Mouse (Mus musculus): ENCODE measurements around the gene Olfr157. TPM values are rescaled to one million over a fixed set of nuclear protein-coding genes. Genes with fewer than 3 reads are reported as not detected.

The Olfr157 gene
- total RNA-seq (2023): not detected in 4 replicates

DNA sequence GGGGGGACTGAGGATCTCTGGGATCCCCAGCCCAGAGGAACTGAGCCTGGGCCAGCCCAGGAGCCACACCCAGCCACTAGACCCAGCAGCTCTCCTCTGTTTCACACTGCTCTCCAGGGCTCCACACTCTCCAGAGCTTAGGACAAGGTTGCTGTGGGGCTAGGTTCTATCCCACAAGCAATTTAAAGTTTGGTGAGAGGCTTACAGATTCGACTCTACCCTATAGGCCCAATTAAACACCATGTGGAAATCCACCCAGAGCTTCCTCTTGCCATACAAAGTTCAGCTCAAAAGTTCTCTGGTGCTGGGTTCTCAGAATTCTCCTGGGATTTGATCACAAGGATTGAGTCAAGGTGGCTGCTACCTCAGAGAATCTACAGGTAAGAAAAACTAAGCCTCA is at the start of gene Olfr157:
TSS of gene Olfr157 (minus strand) at position 101 of the 400 bp plus-strand sequence.

DNA sequence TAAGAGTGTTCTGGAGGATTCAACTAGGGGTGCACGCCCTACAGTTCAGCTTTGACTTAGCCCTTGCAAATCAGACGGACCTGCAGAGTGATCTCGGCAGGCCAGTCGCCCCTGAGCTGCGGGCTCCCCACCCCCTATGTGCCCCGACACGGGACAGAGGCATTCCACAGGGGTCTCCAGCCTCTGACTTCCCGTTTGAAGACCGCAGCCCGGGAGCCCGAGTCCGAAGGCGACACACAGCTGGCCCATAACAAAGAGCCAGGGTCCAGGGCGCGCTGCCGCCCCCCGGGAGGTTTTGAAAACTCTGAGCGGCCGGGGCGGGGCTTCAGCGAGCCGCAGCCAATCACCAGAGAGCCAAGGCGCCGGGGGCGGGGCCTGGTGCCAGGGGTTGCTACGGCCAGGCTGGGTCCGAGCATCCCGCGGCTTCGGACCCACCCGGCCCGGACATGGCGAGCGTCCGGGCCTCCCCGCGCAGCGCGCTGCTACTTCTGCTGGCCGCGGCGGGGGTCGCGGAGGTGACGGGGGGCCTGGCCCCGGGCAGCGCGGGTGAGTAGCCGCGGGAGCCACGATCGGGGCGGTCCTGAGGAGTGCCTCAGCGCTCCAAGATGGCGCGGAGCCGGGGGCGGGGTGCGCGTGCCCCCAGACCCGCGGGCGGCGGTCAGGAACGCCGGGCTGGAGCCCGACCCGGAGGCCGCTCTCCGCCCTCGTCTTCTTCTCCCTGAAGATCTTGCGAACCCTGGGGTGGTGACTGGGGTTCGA is 35.3 kb upstream of the Olfr157 start, which contains the start of gene Reck:
TSS of gene Reck (plus strand) at position 371 of the 759 bp plus-strand sequence.

DNA sequence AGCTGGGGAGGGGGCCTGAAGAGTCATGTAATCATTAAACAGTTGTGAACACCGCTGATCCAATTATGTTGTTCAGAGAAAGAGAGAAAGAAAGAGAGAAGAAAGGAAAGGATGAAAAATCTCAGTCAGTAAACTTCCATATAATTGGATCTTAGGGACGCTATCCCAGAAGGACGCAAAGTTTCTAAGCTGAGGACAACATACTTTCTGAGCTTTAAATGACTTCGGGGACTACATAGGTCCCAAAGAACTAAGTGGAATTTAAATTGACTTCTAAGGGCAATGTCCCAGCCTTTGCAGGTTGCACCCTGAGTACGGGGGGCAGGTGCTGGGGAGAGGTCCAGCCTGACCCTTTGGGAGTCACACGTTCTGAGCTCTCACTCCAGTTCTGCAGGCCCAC is 11.3 kb upstream of the Olfr157 start, which contains the start of gene Olfr155:
TSS of gene Olfr155 (plus strand) at position 301 of the 400 bp plus-strand sequence.

DNA sequence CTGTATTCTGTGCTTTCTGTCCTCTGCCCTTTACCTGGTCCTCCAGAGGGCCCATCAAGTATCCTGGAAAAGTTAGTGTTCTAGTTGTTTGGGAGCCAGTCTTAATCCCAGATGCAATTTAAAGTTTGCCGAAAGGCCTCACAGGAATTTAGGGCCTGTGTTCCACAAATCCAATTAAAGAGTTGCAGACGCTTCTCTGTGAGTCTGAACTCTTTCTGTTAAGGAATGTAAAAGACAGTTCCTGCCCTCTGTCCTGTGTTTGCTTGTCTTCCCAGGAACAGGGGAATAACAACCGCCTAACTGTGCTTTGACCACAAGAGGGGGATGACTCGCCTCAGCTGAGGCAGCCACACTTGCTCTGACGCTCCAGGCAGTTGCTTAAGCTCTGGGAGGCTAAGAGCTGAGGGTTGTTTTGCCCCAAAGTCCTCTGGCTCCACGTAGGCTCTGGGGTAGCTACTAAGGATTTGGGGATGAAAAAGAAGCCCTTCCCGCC is 16.1 kb downstream of the Olfr157 start, which contains the start of gene Olfr156:
TSS of gene Olfr156 (minus strand) at position 51 of the 493 bp plus-strand sequence.

Other genes starting within 250 kb of the Olfr157 start
- 0.16 to 0.40 TPM (median 0.39 TPM) in 3 of 4 replicates, not detected in the other for gene Npr2, start 208.3 kb downstream of the Olfr157 start, total RNA-seq (2023)
- gene Spag8, start 186.6 kb downstream of the Olfr157 start, total RNA-seq (2023): 1.4 TPM in 1 of 4 replicates, not detected in the others
- gene Hint2, start 183.7 kb downstream of the Olfr157 start, total RNA-seq (2023): 16.0 to 24.2 TPM (median 20.8 TPM) in 4 replicates
- 2.4 to 6.0 TPM (median 4.9 TPM) in 4 replicates for gene Tmem8b, start 171.2 kb downstream of the Olfr157 start, total RNA-seq (2023)
- not detected in 4 replicates for gene Fam221b, start 171.1 kb downstream of the Olfr157 start, total RNA-seq (2023)
- gene Olfr70, start 139.4 kb downstream of the Olfr157 start, total RNA-seq (2023): not detected in 4 replicates
- not detected in 4 replicates for gene Olfr71, start 129.9 kb downstream of the Olfr157 start, total RNA-seq (2023)
- gene Hrct1, start 113.0 kb downstream of the Olfr157 start, total RNA-seq (2023): not detected in 4 replicates
- not detected in 4 replicates for gene Spaar, start 110.2 kb downstream of the Olfr157 start, total RNA-seq (2023)
- gene Olfr159, start 69.2 kb downstream of the Olfr157 start, total RNA-seq (2023): not detected in 4 replicates
- not detected in 4 replicates for gene Olfr156, start 16.3 kb downstream of the Olfr157 start, total RNA-seq (2023)
- not detected in 4 replicates for gene Olfr155, start 11.4 kb upstream of the Olfr157 start, total RNA-seq (2023)
- gene Reck, start 35.3 kb upstream of the Olfr157 start, total RNA-seq (2023): 0.55 to 0.88 TPM (median 0.66 TPM) in 4 replicates
- gene Glipr2, start 117.2 kb upstream of the Olfr157 start, total RNA-seq (2023): 12.1 to 14.5 TPM (median 14.1 TPM) in 4 replicates
- gene Ccin, start 143.3 kb upstream of the Olfr157 start, total RNA-seq (2023): 0.28 to 1.3 TPM (median 0.48 TPM) in 4 replicates
- 184 to 199 TPM (median 196 TPM) in 4 replicates for gene Clta, start 164.3 kb upstream of the Olfr157 start, total RNA-seq (2023)
- 50.4 to 56.9 TPM (median 53.5 TPM) in 4 replicates for gene Gne, start 244.0 kb upstream of the Olfr157 start, total RNA-seq (2023)